Mouse (Mus musculus) heart, embryonic 15.5 days (tissue): ENCODE results near the gene Ccdc66. TPM values are rescaled to one million over a fixed set of nuclear protein-coding genes. Genes with fewer than 3 reads are reported as not detected.

ENCODE experiments used
- ATAC-seq: fragments of 200-750 bp; cut with Nextera tagmentation; replicated peaks from 2 replicates; pipeline ENCODE4 v1.8.0; 2017; ENCODE audit warnings: low read depth, moderate TSS enrichment; ENCODE audit not compliant: insufficient number of reproducible peaks, insufficient read depth, low FRiP score
- H3K27ac ChIP-seq: fragments of 300-500 bp; sonication (generic); 2 replicates; pipeline ENCODE4 v1.5.1; 2015; ENCODE audit warnings: mild to moderate bottlenecking, inconsistent platforms
- H3K27me3 ChIP-seq: fragments of 300-500 bp; sonication (generic); 2 replicates; pipeline ENCODE4 v1.6.1; 2015; ENCODE audit warnings: inconsistent platforms
- H3K36me3 ChIP-seq: fragments of 300-500 bp; sonication (generic); 2 replicates; pipeline ENCODE4 v1.6.1; 2015; ENCODE audit warnings: mild to moderate bottlenecking, inconsistent platforms
- H3K4me1 ChIP-seq: fragments of 300-500 bp; sonication (generic); replicated peaks from 2 replicates; pipeline ENCODE4 v1.6.1; 2015; ENCODE audit warnings: inconsistent platforms
- H3K4me2 ChIP-seq: fragments of 300-500 bp; sonication (generic); 2 replicates; pipeline ENCODE4 v1.6.1; 2015; ENCODE audit warnings: inconsistent platforms, mild to moderate bottlenecking, moderate library complexity
- H3K4me3 ChIP-seq: fragments of 300-500 bp; sonication (generic); 2 replicates; pipeline ENCODE4 v1.5.1; 2015; ENCODE audit warnings: mild to moderate bottlenecking, inconsistent platforms
- H3K9ac ChIP-seq: fragments of 300-500 bp; sonication (generic); 2 replicates; pipeline ENCODE4 v1.6.1; 2015; ENCODE audit warnings: mild to moderate bottlenecking, inconsistent platforms
- H3K9me3 ChIP-seq: fragments of 300-500 bp; sonication (generic); replicated peaks from 2 replicates; pipeline ENCODE4 v1.6.1; 2016; ENCODE audit warnings: inconsistent platforms
- WGBS: fragments of 180-500 bp; shearing (Covaris S2); methylation state at CpG from one replicate; pipeline ENCODE4 v1.1.7; 2015; ENCODE audit warnings: mixed read lengths; 5-methylcytosine and 5-hydroxymethylcytosine counted together
- polyA plus RNA-seq: library from polyadenylated mRNA; unstranded; fragments of >200 nt; fragmentation: Nextera tagmentation; extraction: Ambion mirVana; gene quantifications from 2 replicates; pipeline ENCODE4 v1.2.1, GENCODE M21; 2015

Ccdc66 gene
- polyA plus RNA-seq = 7.9 and 9.1 TPM in 2 replicates

- H3K36me3 ChIP-seq = peaks cover 5% of the 10 kb centered on the region; the same call in 1 of the 2 replicates
- WGBS = under 1% methylated on average over 51 of the region's 51 CpGs
- H3K4me2 ChIP-seq = peak within 1 kb of the TSS; percentile 79
- H3K27me3 ChIP-seq = no peaks in the 10 kb centered on the region
- peak; percentile 97 for ATAC-seq
- peak within 1 kb of the TSS; percentile 81 for H3K4me3 ChIP-seq
- H3K27ac ChIP-seq = peak within 1 kb of the TSS; percentile 64
- peak within 1 kb of the TSS; percentile 68 for H3K9ac ChIP-seq
- peaks cover 10% of the 10 kb centered on the region for H3K4me1 ChIP-seq
- H3K9me3 ChIP-seq = no peaks in the 10 kb centered on the region
These were observed at the start of gene Ccdc66 for GRCm38 (mm10) chr14:27507894-27508643. Ccdc66 (minus strand) TSS chr14:27508460.

GRCm38 (mm10) chr14:27543838-27544426 lies 35.7 kb upstream of the Ccdc66 start:
- Histone ChIP-seq H3K9me3 (no peaks in the 10 kb centered on the region), H3K4me3 (no peak overlapping the region), H3K4me2 (no peak overlapping the region), H3K36me3 (no peaks in the 10 kb centered on the region), H3K9ac (no peak overlapping the region), H3K4me1 (no peaks in the 10 kb centered on the region), H3K27me3 (no peaks in the 10 kb centered on the region), H3K27ac (no peak overlapping the region)
- WGBS = 73% methylated on average over 4 of the region's 4 CpGs
- no peak for ATAC-seq

- Histone ChIP-seq H3K4me1 (no peaks in the 10 kb centered on the region), H3K9ac (no peak overlapping the region), H3K4me3 (no peak overlapping the region), H3K4me2 (no peak overlapping the region), H3K9me3 (no peaks in the 10 kb centered on the region), H3K27me3 (no peaks in the 10 kb centered on the region), H3K36me3 (no peaks in the 10 kb centered on the region), H3K27ac (no peak overlapping the region)
- 68% methylated on average over 3 of the region's 3 CpGs for WGBS
- ATAC-seq = no peak
These were observed 28.2 kb upstream of the Ccdc66 start for GRCm38 (mm10) chr14:27536441-27536840.

- Histone ChIP-seq H3K9ac (no peak overlapping the region), H3K4me3 (no peak overlapping the region), H3K36me3 (no peaks in the 10 kb centered on the region), H3K4me1 (no peaks in the 10 kb centered on the region), H3K9me3 (no peaks in the 10 kb centered on the region), H3K27ac (no peak overlapping the region), H3K27me3 (no peaks in the 10 kb centered on the region), H3K4me2 (no peak overlapping the region)
- no peak for ATAC-seq
These were observed 16.3 kb upstream of the Ccdc66 start for GRCm38 (mm10) chr14:27524541-27524940.

- Histone ChIP-seq H3K9ac (peak overlapping the region; percentile 44), H3K4me2 (peak overlapping the region; percentile 79), H3K36me3 (peaks cover 5% of the 10 kb centered on the region; the same call in 1 of the 2 replicates), H3K27ac (peak overlapping the region; percentile 64), H3K9me3 (no peaks in the 10 kb centered on the region), H3K27me3 (no peaks in the 10 kb centered on the region), H3K4me1 (peaks cover 10% of the 10 kb centered on the region), H3K4me3 (peak overlapping the region; percentile 81)
- peak; percentile 40 for ATAC-seq
- 21% methylated on average over 15 of the region's 15 CpGs for WGBS
These were observed 513 bp upstream of the Ccdc66 start for GRCm38 (mm10) chr14:27508644-27509301.

- Histone ChIP-seq H3K4me3 (no peak overlapping the region), H3K9me3 (no peaks in the 10 kb centered on the region), H3K27me3 (no peaks in the 10 kb centered on the region), H3K27ac (no peak overlapping the region), H3K9ac (no peak overlapping the region), H3K36me3 (peaks cover 11% of the 10 kb centered on the region; the same call in 1 of the 2 replicates), H3K4me1 (peaks cover 3% of the 10 kb centered on the region; the same call in 1 of the 2 replicates), H3K4me2 (no peak overlapping the region)
- 84% methylated on average over 4 of the region's 4 CpGs for WGBS
- ATAC-seq = no peak
These were observed 7.2 kb downstream of the Ccdc66 start for GRCm38 (mm10) chr14:27501096-27501495.

- ATAC-seq = no peak
- Histone ChIP-seq H3K9ac (no peak overlapping the region), H3K9me3 (no peaks in the 10 kb centered on the region), H3K4me3 (no peak overlapping the region), H3K4me2 (no peak overlapping the region), H3K27me3 (no peaks in the 10 kb centered on the region), H3K36me3 (peaks cover 52% of the 10 kb centered on the region), H3K27ac (no peak overlapping the region), H3K4me1 (no peaks in the 10 kb centered on the region)
- 89% methylated on average over 4 of the region's 4 CpGs for WGBS
These were observed 14.7 kb downstream of the Ccdc66 start for GRCm38 (mm10) chr14:27493516-27493915.

GRCm38 (mm10) chr14:27491399-27491798 lies 16.9 kb downstream of the Ccdc66 start:
- Histone ChIP-seq H3K4me3 (no peak overlapping the region), H3K9me3 (no peaks in the 10 kb centered on the region), H3K27me3 (no peaks in the 10 kb centered on the region), H3K4me1 (no peaks in the 10 kb centered on the region), H3K36me3 (peaks cover 58% of the 10 kb centered on the region), H3K4me2 (no peak overlapping the region), H3K27ac (no peak overlapping the region), H3K9ac (no peak overlapping the region)
- 92% methylated on average over 5 of the region's 5 CpGs for WGBS
- no peak for ATAC-seq

GRCm38 (mm10) chr14:27446963-27447362 lies 61.3 kb downstream of the Ccdc66 start:
- no peaks in the 10 kb centered on the region for H3K27me3 ChIP-seq
- peaks cover 46% of the 10 kb centered on the region for H3K36me3 ChIP-seq
- H3K4me1 ChIP-seq = peaks cover 3% of the 10 kb centered on the region; the same call in 1 of the 2 replicates
- H3K9ac ChIP-seq = no peak overlapping the region
- 65% methylated on average over 4 of the region's 4 CpGs for WGBS
- no peak overlapping the region for H3K4me3 ChIP-seq
- no peaks in the 10 kb centered on the region for H3K9me3 ChIP-seq
- no peak for ATAC-seq
- no peak overlapping the region for H3K27ac ChIP-seq
- H3K4me2 ChIP-seq = no peak overlapping the region

GRCm38 (mm10) chr14:27444851-27445281 lies 63.4 kb downstream of the Ccdc66 start:
- ATAC-seq = no peak
- no peak overlapping the region for H3K9ac ChIP-seq
- H3K27me3 ChIP-seq = no peaks in the 10 kb centered on the region
- H3K9me3 ChIP-seq = no peaks in the 10 kb centered on the region
- WGBS = 94% methylated on average over 2 of the region's 2 CpGs
- no peak overlapping the region for H3K27ac ChIP-seq
- H3K4me2 ChIP-seq = no peak overlapping the region
- peaks cover 3% of the 10 kb centered on the region; the same call in 1 of the 2 replicates for H3K4me1 ChIP-seq
- H3K4me3 ChIP-seq = no peak overlapping the region
- peaks cover 48% of the 10 kb centered on the region for H3K36me3 ChIP-seq

- Histone ChIP-seq H3K27me3 (no peaks in the 10 kb centered on the region), H3K4me2 (no peak overlapping the region), H3K36me3 (peaks cover 33% of the 10 kb centered on the region), H3K27ac (no peak overlapping the region), H3K9ac (no peak overlapping the region), H3K9me3 (no peaks in the 10 kb centered on the region), H3K4me1 (no peaks in the 10 kb centered on the region), H3K4me3 (no peak overlapping the region)
- ATAC-seq = no peak
These were observed 67.3 kb downstream of the Ccdc66 start for GRCm38 (mm10) chr14:27440921-27441320.
